ENCODE assay signal across 9 mouse cellular contexts in genomic region chr11:32605907-32606306, GRCm38 (mm10).
"Had no signal": no experiment of that assay in that cellular context is flagged by ENCODE, and none has a peak within 500 bp of the region (broad histone marks: within the 10 kb centered on the region; RNA-seq: fewer than 3 reads in every experiment).

No protein-coding gene starts in this region.

- H3K27me3 ChIP-seq: intestine, embryonic 15.5 days; liver, embryonic 15.5 days; neural tube, embryonic 13.5 days had no signal

- H3K4me3 ChIP-seq: intestine, embryonic 15.5 days; layer of hippocampus, adult 2 months; liver, embryonic 15.5 days; neural tube, embryonic 13.5 days had no signal

- H3K36me3 ChIP-seq: intestine, embryonic 15.5 days; liver, embryonic 15.5 days; neural tube, embryonic 13.5 days had no signal

- H3K9me3 ChIP-seq: intestine, embryonic 15.5 days; liver, embryonic 15.5 days; neural tube, embryonic 13.5 days had no signal

- H3K9ac ChIP-seq: intestine, embryonic 15.5 days; liver, embryonic 15.5 days; neural tube, embryonic 13.5 days had no signal

- H3K4me2 ChIP-seq: intestine, embryonic 15.5 days; liver, embryonic 11.5 days; liver, embryonic 15.5 days; neural tube, embryonic 13.5 days had no signal

- DNase-seq: lung, adult 2 months; midbrain, embryonic 14.5 days; right cerebral cortex, postnatal 14 days; thymus, postnatal 36 days had no signal

- H3K27ac ChIP-seq: liver, embryonic 15.5 days had no signal
